Mouse (Mus musculus) left cerebral cortex, adult 2 months (tissue): ENCODE data around the gene Capn8. TPM values are rescaled to one million over a fixed set of nuclear protein-coding genes. Genes with fewer than 3 reads are reported as not detected.

Experiments used
- DNase-seq, 2 experiments: peaks; one replicate each; pipeline ENCODE4 v3.0.0; 2021 to 2022; ENCODE audit warnings: low spot score in 2 of 2, mixed read lengths in 1 of 2; ENCODE audit errors: extremely low spot score in 1 of 2
- H3K27ac ChIP-seq: fragments of 200-600 bp; 2 replicates; pipeline ENCODE4 v1.8.1; 2022
- H3K4me3 ChIP-seq: fragments of 200-600 bp; 2 replicates; pipeline ENCODE4 v1.8.1; 2022
- CTCF ChIP-seq: fragments of 200-600 bp; IDR thresholded peaks from 2 replicates; pipeline ENCODE4 v1.8.1; 2022; ENCODE audit warnings: antibody characterized with exemption, mild to moderate bottlenecking, moderate library complexity
- intact Hi-C: fragments of 180-260 bp; cut with DNase I; formaldehyde crosslinking; loops from one replicate; pipeline ENCODE4 v1.15.1; 2025
- total RNA-seq, 2 experiments: library from RNA; stranded (reverse); gene quantifications; 2 replicates each; pipeline ENCODE4 v1.2.3; 2021

Capn8 gene
- total RNA-seq, 2 experiments from 2014 or later = not detected

DNA sequence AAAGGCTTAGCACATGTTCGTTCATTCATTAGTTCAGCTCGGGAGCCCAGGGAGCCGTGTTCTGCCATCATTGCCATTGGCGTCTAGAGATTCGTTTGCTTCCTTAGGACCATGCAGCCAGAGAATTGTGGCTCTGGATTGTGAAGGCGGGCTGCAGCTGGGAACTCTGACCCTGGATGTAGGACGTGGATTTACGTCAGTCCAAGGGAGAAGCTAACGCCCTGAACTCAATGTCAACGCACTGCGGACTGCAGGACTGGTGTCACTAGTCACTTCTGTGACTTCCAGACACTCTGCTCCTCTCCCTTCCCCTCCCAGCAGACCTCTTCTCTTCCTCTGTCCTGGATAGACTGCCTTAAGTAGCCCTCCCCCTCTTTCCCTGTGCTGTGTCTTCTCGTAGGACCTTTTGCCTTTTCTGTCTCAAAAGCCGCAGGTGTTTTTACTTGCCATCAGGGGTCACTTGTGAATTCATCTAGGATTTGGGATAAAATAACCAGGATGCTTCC, 37.5 kb upstream of the Capn8 start:
- DNase-seq = no peak
- intact Hi-C loops = no loop called here
- no peak for TF ChIP-seq CTCF
- H3K4me3 ChIP-seq = no peak overlapping the region
- H3K27ac ChIP-seq = no peak overlapping the region

DNA sequence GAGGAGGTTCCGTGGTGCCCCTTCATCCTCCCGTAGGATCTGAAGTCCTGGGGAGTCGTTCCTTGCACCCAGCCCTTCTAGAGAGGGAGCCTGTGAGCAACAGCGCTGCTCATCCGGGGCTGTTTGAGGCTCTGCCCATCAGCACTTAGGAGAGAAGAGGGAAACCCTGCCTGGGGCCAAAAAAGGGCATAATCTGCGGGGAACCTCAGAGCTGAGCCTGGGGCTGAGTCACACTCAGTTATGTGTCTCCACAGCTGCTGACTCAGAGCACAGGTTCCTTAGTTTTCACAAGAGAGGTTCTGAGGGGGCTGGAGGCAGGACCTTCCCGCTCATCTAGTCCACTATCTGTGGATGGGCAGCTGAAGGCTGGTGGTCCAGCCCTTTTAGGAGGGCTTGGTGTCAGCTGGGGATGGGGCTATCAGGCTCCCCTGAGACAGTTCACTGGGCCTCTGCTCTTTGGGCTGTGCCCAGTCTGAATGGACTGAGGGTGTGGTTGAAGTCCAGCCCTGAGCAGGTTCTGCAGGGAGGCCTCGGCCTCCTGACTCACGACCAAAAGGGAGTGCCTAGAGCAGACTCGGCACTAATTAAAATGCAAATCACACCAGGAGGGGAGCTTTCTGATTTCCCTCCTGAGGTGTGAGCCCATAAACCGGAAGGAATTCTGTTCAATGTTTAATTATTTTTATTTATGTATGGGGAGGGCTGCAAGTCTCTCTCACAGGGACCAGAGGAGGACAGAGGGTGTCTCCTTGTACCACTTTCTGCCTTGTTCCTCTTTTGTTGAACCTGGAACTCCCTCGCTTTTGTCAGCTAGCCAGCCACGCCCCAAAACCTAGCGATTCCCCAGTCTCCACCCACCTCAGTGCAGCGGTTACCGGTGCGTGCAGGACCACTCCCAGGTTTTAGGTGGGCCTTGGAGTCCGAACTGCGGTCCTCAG, 36.6 kb upstream of the Capn8 start:
- no peak overlapping the region for H3K27ac ChIP-seq
- intact Hi-C loops = no loop called here
- no peak for TF ChIP-seq CTCF

DNA sequence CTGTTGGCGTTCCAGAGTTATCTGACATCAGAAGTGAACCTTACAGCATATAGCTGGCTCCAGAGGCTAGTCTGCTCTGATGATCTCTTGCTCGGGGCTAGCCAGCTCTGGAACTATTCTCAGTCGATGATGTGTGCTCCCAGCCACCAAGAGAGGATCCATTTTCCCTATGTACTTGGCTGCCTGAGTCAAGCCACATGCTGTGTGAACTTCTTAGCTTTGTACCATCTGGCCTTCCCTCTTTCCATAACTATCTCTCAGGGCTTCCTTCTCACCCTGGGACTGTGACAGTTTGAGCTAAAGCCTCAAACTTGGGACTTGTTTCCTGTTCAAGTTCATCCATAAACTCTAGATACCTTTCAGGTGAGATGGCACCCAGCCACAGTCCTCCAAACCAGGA, 31.2 kb upstream of the Capn8 start:
- intact Hi-C loops = no loop called here
- DNase-seq = no peak
- TF ChIP-seq CTCF = no peak
- H3K4me3 ChIP-seq = no peak overlapping the region
- H3K27ac ChIP-seq = no peak overlapping the region

More for the DNA sequence above, 36.6 kb upstream of the Capn8 start:
- peak in 1 of 2 experiments; percentile 28 for DNase-seq
- H3K4me3 ChIP-seq = no peak overlapping the region

DNA sequence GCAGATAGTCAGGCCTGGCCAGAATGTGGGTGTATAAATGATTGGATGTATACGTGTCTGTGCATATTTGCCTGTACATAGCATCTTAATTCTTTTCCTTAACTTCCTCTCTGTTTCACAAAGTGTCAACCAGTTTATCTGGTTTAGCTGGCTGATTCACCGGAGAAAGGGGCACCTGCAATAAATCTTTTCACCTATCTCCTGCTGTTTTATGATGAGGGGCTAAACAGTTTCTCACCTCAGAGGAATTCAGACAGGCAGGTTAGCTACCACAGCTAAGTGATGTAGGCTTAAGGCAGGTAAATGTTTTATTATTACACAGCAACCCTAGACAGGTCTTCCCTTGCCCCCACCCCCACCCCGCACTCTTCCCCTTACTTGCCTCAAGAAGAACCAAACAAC, 29.7 kb upstream of the Capn8 start:
- no peak for TF ChIP-seq CTCF
- DNase-seq = no peak
- Histone ChIP-seq H3K4me3 (no peak overlapping the region), H3K27ac (no peak overlapping the region)
- intact Hi-C loops = loop anchor here (5.0 kb wide), 2 partner anchors 398 to 413 kb away; partner anchors contain the start of gene Srp9

DNA sequence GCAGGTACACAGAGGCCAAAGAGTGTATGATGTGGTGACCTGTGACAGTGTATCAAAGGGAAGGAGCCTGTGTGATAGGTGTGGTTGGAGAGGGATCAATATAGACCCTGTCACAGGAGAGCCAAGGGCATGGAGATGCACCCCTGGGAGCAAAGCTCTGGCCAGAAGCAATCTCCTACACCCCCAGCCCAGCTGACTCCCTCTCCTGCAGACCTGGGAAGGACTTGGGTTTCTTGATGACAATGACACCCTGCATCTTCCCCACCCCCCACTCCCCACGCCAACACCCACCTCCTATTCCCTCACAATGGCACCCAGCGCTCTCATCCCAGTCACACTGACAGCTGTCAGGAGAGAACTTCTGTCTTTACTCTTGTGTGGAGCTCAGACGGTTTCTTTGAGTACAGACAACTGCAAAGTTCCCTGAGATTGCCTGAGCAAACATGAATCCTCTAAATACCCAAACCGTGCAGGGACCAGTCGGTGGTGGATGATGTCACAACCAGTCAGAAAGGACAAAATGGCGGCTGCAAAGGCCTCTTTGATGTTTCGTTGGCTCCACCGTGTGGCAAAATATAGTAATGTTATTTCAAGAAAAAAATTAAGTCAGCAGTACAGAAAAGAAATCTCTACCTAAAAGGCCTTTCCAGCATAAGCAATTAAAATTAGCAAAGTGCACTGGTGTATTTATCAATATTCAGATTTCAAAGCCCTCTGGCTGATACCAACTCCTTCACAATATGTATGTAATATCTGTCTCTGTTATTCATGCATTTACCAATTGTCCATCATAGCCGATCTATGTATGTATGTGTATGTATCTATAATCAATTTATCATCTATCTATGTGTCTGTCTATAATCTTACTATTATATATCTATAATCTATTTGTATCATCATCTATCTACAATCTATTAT, 25.5 kb upstream of the Capn8 start:
- peak overlapping the region; percentile 86 for H3K27ac ChIP-seq
- peak; percentile 62 to 72 for DNase-seq
- TF ChIP-seq CTCF = peak; percentile 77
- H3K4me3 ChIP-seq = peak overlapping the region; percentile 47
- intact Hi-C loops = loop anchor here (1.0 to 5.0 kb wide), 5 partner anchors 50 to 650 kb away; partner anchors contain the start of gene Srp9

DNA sequence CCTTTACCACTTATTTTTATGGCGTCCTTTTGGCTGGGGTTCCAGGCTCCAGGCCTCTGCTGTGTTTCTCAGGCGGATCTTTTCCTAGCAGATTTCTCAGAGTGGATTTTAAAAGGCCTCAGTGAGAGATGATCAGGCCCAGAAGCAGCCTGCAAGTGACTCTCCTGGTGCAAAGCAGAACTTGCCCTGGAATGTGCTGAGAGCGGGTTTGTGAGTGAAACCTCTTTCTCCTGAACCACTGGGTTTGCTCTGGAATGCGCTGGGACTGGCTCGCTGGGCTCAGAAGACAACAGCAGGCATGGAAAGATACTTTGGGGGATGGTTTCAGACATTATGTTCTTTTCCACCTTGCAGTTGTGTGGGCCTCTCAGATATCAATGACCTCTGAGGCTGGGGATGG, 22.7 kb upstream of the Capn8 start:
- TF ChIP-seq CTCF = no peak
- no peak for DNase-seq
- no peak overlapping the region for H3K27ac ChIP-seq
- no peak overlapping the region for H3K4me3 ChIP-seq
- intact Hi-C loops = no loop called here

DNA sequence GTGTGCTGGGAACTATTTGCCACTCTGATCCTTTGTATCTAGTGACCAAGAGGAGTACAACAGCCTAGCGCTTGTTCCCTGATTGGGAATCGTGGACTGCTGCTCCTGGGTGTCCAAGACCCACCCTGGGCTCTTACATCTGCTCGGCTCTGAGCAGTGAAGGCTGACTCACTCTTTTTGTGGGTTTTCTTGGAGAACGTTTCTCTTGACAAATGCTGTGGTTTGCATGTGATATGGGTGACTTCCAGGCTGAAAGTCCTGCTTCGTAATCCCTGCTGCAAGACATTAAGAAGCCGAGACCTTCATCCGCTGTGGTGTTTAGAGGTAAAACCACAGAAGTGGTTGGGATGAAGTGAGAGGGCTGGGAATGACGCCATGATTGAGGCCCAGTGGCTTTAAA, 21.7 kb upstream of the Capn8 start:
- intact Hi-C loops = no loop called here
- DNase-seq = no peak

DNA sequence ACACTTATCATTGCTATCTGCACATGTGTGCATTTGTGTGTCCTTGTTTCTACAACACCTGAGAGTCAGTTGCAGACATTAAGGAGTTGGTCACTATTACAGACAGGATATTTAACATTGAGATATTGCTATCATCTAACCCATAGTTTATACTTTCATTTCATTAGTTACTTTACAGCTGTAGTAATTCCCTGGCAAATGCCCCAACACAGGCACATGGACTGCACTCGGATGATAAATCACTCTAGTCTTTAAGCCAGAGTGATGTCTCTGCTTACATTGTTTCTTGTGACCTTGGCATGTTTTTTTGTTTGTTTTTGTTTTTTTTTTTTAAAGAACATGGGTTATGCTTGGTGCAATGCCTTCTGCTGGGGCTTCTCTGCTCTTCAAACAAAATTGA, 20.9 kb upstream of the Capn8 start:
- TF ChIP-seq CTCF = no peak
- Histone ChIP-seq H3K27ac (no peak overlapping the region), H3K4me3 (no peak overlapping the region)
- DNase-seq = no peak
- intact Hi-C loops = no loop called here

More for the DNA sequence above, 21.7 kb upstream of the Capn8 start:
- no peak for TF ChIP-seq CTCF
- Histone ChIP-seq H3K4me3 (no peak overlapping the region), H3K27ac (no peak overlapping the region)

DNA sequence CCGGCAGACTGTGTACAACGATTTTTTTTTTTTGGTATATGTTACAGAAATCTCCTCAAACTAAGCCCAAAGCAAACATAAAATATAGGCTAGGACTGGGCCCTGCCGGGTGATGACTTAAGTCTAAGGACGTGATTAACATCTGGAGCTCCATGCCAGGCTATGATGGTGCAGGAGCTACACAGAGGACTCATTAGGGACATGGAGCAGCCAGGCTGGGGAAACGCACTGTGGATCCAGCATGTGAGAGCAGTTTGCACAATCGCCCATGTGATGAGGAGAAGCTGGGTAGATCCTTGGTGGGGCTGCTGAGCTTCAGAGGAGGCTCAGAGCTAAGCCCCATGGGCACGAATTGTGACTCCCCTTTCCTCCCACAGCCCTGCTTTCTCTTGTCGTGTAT, 14.0 kb upstream of the Capn8 start:
- DNase-seq = no peak
- no peak overlapping the region for H3K27ac ChIP-seq
- no peak for TF ChIP-seq CTCF
- H3K4me3 ChIP-seq = no peak overlapping the region
- intact Hi-C loops = loop anchor here (5.0 to 10.0 kb wide), 2 partner anchors 687 to 724 kb away; no protein-coding TSS in a partner anchor

DNA sequence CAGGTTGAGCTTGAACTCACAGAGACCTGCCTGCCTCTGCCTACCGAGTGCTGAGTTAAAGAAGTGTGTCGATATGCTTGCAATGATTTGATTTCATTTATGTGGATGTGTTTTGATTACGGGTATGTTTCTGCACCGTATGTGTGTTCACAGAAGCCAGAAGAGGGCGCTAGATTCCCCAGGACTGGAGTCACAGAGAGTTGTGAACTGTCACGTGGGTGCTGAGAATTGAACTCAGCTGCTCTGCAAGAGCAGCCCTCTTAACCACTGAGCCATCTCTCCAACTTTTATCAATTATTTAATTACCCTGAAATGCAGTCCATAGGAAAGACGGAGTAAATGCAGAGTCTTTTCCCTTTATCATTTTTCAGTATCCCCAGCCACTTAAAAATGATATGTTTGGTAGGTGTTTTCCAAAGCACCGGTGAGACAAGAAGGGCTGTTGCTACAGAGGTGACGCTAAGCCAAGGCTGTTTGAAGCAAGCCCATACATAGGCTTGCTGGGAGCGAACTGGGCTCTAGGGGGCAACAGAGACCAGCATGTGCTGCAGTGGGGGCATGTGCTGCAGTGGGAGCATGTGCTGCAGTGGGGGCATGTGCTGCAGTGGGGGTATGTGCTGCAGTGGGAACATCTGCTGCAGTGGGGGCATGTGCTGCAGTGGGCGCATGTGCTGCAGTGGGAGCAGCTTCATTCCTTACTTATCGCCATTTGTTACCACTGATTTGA, 11.0 kb upstream of the Capn8 start:
- DNase-seq = peak; percentile 56 to 71
- no peak overlapping the region for H3K27ac ChIP-seq
- intact Hi-C loops = loop anchor here (5.0 to 10.0 kb wide), 2 partner anchors 683 to 721 kb away; no protein-coding TSS in a partner anchor
- TF ChIP-seq CTCF = peak; percentile 70
- H3K4me3 ChIP-seq = no peak overlapping the region

DNA sequence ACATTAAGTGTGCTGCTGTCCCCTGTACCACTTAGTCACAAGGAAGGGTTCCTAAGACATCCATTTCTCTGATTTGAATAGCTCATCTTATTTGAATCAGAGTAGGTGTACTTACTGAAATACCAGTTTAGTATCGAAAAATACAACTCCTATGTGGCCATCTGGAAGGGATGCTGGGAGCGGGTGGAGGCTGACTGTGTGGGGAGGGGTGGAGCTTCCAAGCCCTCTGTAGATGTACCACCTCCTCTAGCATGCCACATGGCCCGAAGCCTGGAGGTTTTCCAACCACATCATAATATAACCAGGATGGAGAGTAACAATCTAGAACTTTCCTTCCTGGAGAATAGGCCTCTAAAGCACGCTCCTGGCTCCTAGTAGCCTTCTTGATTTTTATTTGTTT, 6.5 kb upstream of the Capn8 start:
- intact Hi-C loops = loop anchor here (5.0 to 10.0 kb wide), 2 partner anchors 574 to 717 kb away; no protein-coding TSS in a partner anchor
- H3K27ac ChIP-seq = no peak overlapping the region
- no peak for DNase-seq
- TF ChIP-seq CTCF = no peak
- H3K4me3 ChIP-seq = no peak overlapping the region
